Mouse (Mus musculus) limb, embryonic 10.5 days (tissue): ENCODE measurements around the gene Gse1. TPM values are rescaled to one million over a fixed set of nuclear protein-coding genes. Genes with fewer than 3 reads are reported as not detected.

Experiments used
- DNase-seq: peaks from one replicate; pipeline ENCODE4 v3.0.0-alpha.2; 2017; ENCODE audit warnings: low spot score
- H3K27ac ChIP-seq: fragments of 300-500 bp; sonication (generic); 2 replicates; pipeline ENCODE4 v1.5.1; 2016; ENCODE audit warnings: mild to moderate bottlenecking
- H3K27me3 ChIP-seq: fragments of 300-500 bp; sonication (generic); 2 replicates; pipeline ENCODE4 v1.6.1; 2016; ENCODE audit warnings: low read depth, mild to moderate bottlenecking; ENCODE audit not compliant: poor library complexity, severe bottlenecking
- H3K36me3 ChIP-seq: fragments of 300-500 bp; sonication (generic); 2 replicates; pipeline ENCODE4 v1.6.1; 2016; ENCODE audit warnings: mild to moderate bottlenecking, moderate library complexity
- H3K4me1 ChIP-seq: fragments of 300-500 bp; sonication (generic); 2 replicates; pipeline ENCODE4 v1.6.1; 2016
- H3K4me3 ChIP-seq: fragments of 300-500 bp; sonication (generic); 2 replicates; pipeline ENCODE4 v1.5.1; 2016; ENCODE audit warnings: mild to moderate bottlenecking, moderate library complexity
- H3K9me3 ChIP-seq: fragments of 300-500 bp; sonication (generic); replicated peaks from 2 replicates; pipeline ENCODE4 v1.6.1; 2016; ENCODE audit warnings: mild to moderate bottlenecking
- WGBS: fragments of 180-500 bp; shearing (Covaris S2); methylation state at CpG from one replicate; pipeline ENCODE4 v1.1.7; 2016; 5-methylcytosine and 5-hydroxymethylcytosine counted together
- polyA plus RNA-seq: library from polyadenylated mRNA; unstranded; fragments of >200 nt; fragmentation: Nextera tagmentation; extraction: Ambion mirVana; gene quantifications from 2 replicates; pipeline ENCODE4 v1.2.1, GENCODE M21; 2016

The Gse1 gene
- polyA plus RNA-seq, 1 experiment from 2014 or later: 6.7 TPM

- Histone ChIP-seq H3K4me1 (peaks cover 50% of the 10 kb centered on the region), H3K27ac (peak overlapping the region; percentile 27; the same call in 1 of the 2 replicates), H3K27me3 (peaks cover 67% of the 10 kb centered on the region), H3K36me3 (no peaks in the 10 kb centered on the region), H3K9me3 (no peaks in the 10 kb centered on the region), H3K4me3 (no peak overlapping the region)
- DNase-seq: no peak
- 40% methylated on average over 10 of the region's 10 CpGs for WGBS
Measured at GRCm38 (mm10) chr8:120466266-120466665, 238.0 kb downstream of the Gse1 start.

GRCm38 (mm10) chr8:120467598-120467997 lies 239.3 kb downstream of the Gse1 start:
- no peak overlapping the region for H3K4me3 ChIP-seq
- peaks cover 54% of the 10 kb centered on the region for H3K27me3 ChIP-seq
- no peaks in the 10 kb centered on the region for H3K36me3 ChIP-seq
- H3K27ac ChIP-seq: no peak overlapping the region
- no peak for DNase-seq
- H3K4me1 ChIP-seq: peaks cover 56% of the 10 kb centered on the region
- 87% methylated on average over 7 of the region's 7 CpGs for WGBS
- H3K9me3 ChIP-seq: no peaks in the 10 kb centered on the region

GRCm38 (mm10) chr8:120470170-120470569 lies 241.9 kb downstream of the Gse1 start:
- Histone ChIP-seq H3K27me3 (peaks cover 60% of the 10 kb centered on the region), H3K4me1 (peaks cover 72% of the 10 kb centered on the region)
- DNase-seq: no peak

GRCm38 (mm10) chr8:120471166-120471565 lies 242.9 kb downstream of the Gse1 start:
- peaks cover 58% of the 10 kb centered on the region for H3K27me3 ChIP-seq
- H3K4me1 ChIP-seq: peaks cover 72% of the 10 kb centered on the region
- no peaks in the 10 kb centered on the region for H3K9me3 ChIP-seq
- 19% methylated on average over 7 of the region's 7 CpGs for WGBS
- peak overlapping the region; percentile 50 for H3K27ac ChIP-seq
- no peak overlapping the region for H3K4me3 ChIP-seq
- peak; percentile 73 for DNase-seq
- H3K36me3 ChIP-seq: no peaks in the 10 kb centered on the region

More at GRCm38 (mm10) chr8:120470170-120470569, 241.9 kb downstream of the Gse1 start:
- no peak overlapping the region for H3K4me3 ChIP-seq
- H3K27ac ChIP-seq: no peak overlapping the region
- 90% methylated on average over 12 of the region's 12 CpGs for WGBS
- no peaks in the 10 kb centered on the region for H3K36me3 ChIP-seq
- no peaks in the 10 kb centered on the region for H3K9me3 ChIP-seq

- 31% methylated on average over 2 of the region's 2 CpGs for WGBS
- Histone ChIP-seq H3K4me3 (no peak overlapping the region), H3K4me1 (peaks cover 72% of the 10 kb centered on the region), H3K36me3 (no peaks in the 10 kb centered on the region), H3K9me3 (no peaks in the 10 kb centered on the region), H3K27ac (peak overlapping the region; percentile 26; the same call in 1 of the 2 replicates), H3K27me3 (peaks cover 52% of the 10 kb centered on the region)
- DNase-seq: no peak
Measured at GRCm38 (mm10) chr8:120471752-120472151, 243.5 kb downstream of the Gse1 start.

- H3K36me3 ChIP-seq: no peaks in the 10 kb centered on the region
- no peak for DNase-seq
- 0 out of 2 replicates have a peak overlapping the region, but pooled peaks have one; percentile 0 for H3K4me3 ChIP-seq
- H3K27me3 ChIP-seq: peaks cover 47% of the 10 kb centered on the region
- no peaks in the 10 kb centered on the region for H3K9me3 ChIP-seq
- 34% methylated on average over 16 of the region's 16 CpGs for WGBS
- peaks cover 72% of the 10 kb centered on the region for H3K4me1 ChIP-seq
- peak overlapping the region; percentile 26; the same call in 1 of the 2 replicates for H3K27ac ChIP-seq
Measured at GRCm38 (mm10) chr8:120472230-120472629, 244.0 kb downstream of the Gse1 start.

- Histone ChIP-seq H3K4me3 (no peak overlapping the region), H3K27ac (0 out of 2 replicates have a peak overlapping the region, but pooled peaks have one; percentile 4), H3K36me3 (no peaks in the 10 kb centered on the region), H3K4me1 (peaks cover 85% of the 10 kb centered on the region), H3K27me3 (peaks cover 34% of the 10 kb centered on the region), H3K9me3 (no peaks in the 10 kb centered on the region)
- 91% methylated on average over 13 of the region's 13 CpGs for WGBS
- no peak for DNase-seq
Measured at GRCm38 (mm10) chr8:120473729-120474364, 245.6 kb downstream of the Gse1 start.

GRCm38 (mm10) chr8:120474496-120475235 lies 246.4 kb downstream of the Gse1 start:
- H3K4me1 ChIP-seq: peaks cover 90% of the 10 kb centered on the region
- no peaks in the 10 kb centered on the region for H3K36me3 ChIP-seq
- DNase-seq: no peak
- WGBS: 71% methylated on average over 11 of the region's 11 CpGs
- H3K9me3 ChIP-seq: no peaks in the 10 kb centered on the region
- no peak overlapping the region for H3K4me3 ChIP-seq
- H3K27ac ChIP-seq: 0 out of 2 replicates have a peak overlapping the region, but pooled peaks have one; percentile 14
- peaks cover 34% of the 10 kb centered on the region for H3K27me3 ChIP-seq

- WGBS: 58% methylated on average over 10 of the region's 10 CpGs
- DNase-seq: no peak
- peaks cover 25% of the 10 kb centered on the region for H3K27me3 ChIP-seq
Measured at GRCm38 (mm10) chr8:120475462-120476201, 247.4 kb downstream of the Gse1 start.

GRCm38 (mm10) chr8:120476711-120477575 lies 248.7 kb downstream of the Gse1 start:
- DNase-seq: no peak
- Histone ChIP-seq H3K36me3 (no peaks in the 10 kb centered on the region), H3K27me3 (peaks cover 24% of the 10 kb centered on the region), H3K4me3 (no peak overlapping the region), H3K9me3 (no peaks in the 10 kb centered on the region), H3K4me1 (peaks cover 84% of the 10 kb centered on the region), H3K27ac (peak overlapping the region; percentile 59)
- 43% methylated on average over 25 of the region's 25 CpGs for WGBS

More at GRCm38 (mm10) chr8:120475462-120476201, 247.4 kb downstream of the Gse1 start:
- Histone ChIP-seq H3K4me1 (peaks cover 86% of the 10 kb centered on the region), H3K4me3 (no peak overlapping the region), H3K36me3 (no peaks in the 10 kb centered on the region), H3K9me3 (no peaks in the 10 kb centered on the region), H3K27ac (peak overlapping the region; percentile 46)

- no peak for DNase-seq
- H3K27me3 ChIP-seq: peaks cover 24% of the 10 kb centered on the region
- no peaks in the 10 kb centered on the region for H3K36me3 ChIP-seq
- H3K4me3 ChIP-seq: no peak overlapping the region
- H3K4me1 ChIP-seq: peaks cover 78% of the 10 kb centered on the region
- no peaks in the 10 kb centered on the region for H3K9me3 ChIP-seq
- WGBS: 90% methylated on average over 11 of the region's 11 CpGs
- peak overlapping the region; percentile 28; the same call in 1 of the 2 replicates for H3K27ac ChIP-seq
Measured at GRCm38 (mm10) chr8:120478754-120479153, 250.5 kb downstream of the Gse1 start.

GRCm38 (mm10) chr8:120479691-120480090 lies 251.4 kb downstream of the Gse1 start:
- H3K27me3 ChIP-seq: peaks cover 26% of the 10 kb centered on the region
- H3K36me3 ChIP-seq: no peaks in the 10 kb centered on the region
- peaks cover 78% of the 10 kb centered on the region for H3K4me1 ChIP-seq
- no peak for DNase-seq
- H3K4me3 ChIP-seq: no peak overlapping the region
- no peaks in the 10 kb centered on the region for H3K9me3 ChIP-seq
- H3K27ac ChIP-seq: no peak overlapping the region
- 93% methylated on average over 4 of the region's 4 CpGs for WGBS
